Mouse (Mus musculus): ENCODE data around the gene Olfr10. TPM values are rescaled to one million over a fixed set of nuclear protein-coding genes. Genes with fewer than 3 reads are reported as not detected.

The Olfr10 gene
- total and polyA plus RNA-seq, 3 experiments = not detected

- dilution Hi-C loops (cut with MboI; ENCODE audit: extremely low pct_ligation_motif_present, extremely low pct_unique_long_range_greater_than_20kb, low sequenced_read_pairs) = no loop called here
- TF ChIP-seq JUN (IDR thresholded peaks at IDR 0.05; ENCODE audit: insufficient read depth, low read depth, low read length) = no peak
- peak; percentile 51; the same call in 1 of the 2 replicates for TF ChIP-seq TBP (conservative IDR thresholded peaks at IDR 0.05; ENCODE audit: low read depth, low read length)
- no peak for DNase-seq (ENCODE audit: extremely low read depth)
- no peak overlapping the region for H3K9ac ChIP-seq (ENCODE audit: insufficient read depth, low read depth)
- no peaks in the 10 kb centered on the region for H3K79me2 ChIP-seq (replicated peaks; ENCODE audit: control insufficient read depth, extremely low read depth, insufficient read depth, poor library complexity, severe bottlenecking)
- peaks cover 7 to 20% of the 10 kb centered on the region in 2 experiments for H3K36me3 ChIP-seq (replicated peaks in 1 of 2; ENCODE audit: control insufficient read depth in 1 of 2, insufficient read depth in 1 of 2, low read length in 1 of 2)
- H3K9me3 ChIP-seq (replicated peaks; ENCODE audit: low read length) = no peaks in the 10 kb centered on the region
- no peak overlapping the region for H3K4me2 ChIP-seq (ENCODE audit: insufficient read depth, low read depth, poor library complexity, severe bottlenecking)
- in situ Hi-C loops (cut with MboI; ENCODE audit: low pct_ligation_motif_present, low pct_unique_long_range_greater_than_20kb, low sequenced_read_pairs) = loop anchor here (25.0 kb wide), 1 partner anchor 158 kb away; the partner anchor contains the start of gene Olfr1396
- H3K4me1 ChIP-seq (ENCODE audit: control insufficient read depth in 1 of 2, insufficient read depth in 2 of 2) = peaks cover 0 to 3% of the 10 kb centered on the region in 2 experiments; a peak in 2 of 4 replicates
- no peak overlapping the region for H3K4me3 ChIP-seq (replicated peaks in 1 of 3; ENCODE audit: low read depth in 2 of 3, low read length in 2 of 3, poor library complexity in 1 of 3)
- no peaks in the 10 kb centered on the region for H3K27me3 ChIP-seq (replicated peaks)
- no peak overlapping the region for H3K27ac ChIP-seq (ENCODE audit: insufficient read depth, low read depth)
Observed at GRCm38 (mm10) chr11:49270368-49270767, 34.2 kb upstream of the Olfr10 start.

- Histone ChIP-seq H3K9ac (ENCODE audit: insufficient read depth, low read depth) (no peak overlapping the region), H3K27ac (ENCODE audit: insufficient read depth, low read depth) (no peak overlapping the region), H3K79me2 (replicated peaks; ENCODE audit: control insufficient read depth, extremely low read depth, insufficient read depth, poor library complexity, severe bottlenecking) (no peaks in the 10 kb centered on the region), H3K4me1 (ENCODE audit: control insufficient read depth in 1 of 2, insufficient read depth in 2 of 2) (peaks cover 0 to 3% of the 10 kb centered on the region in 2 experiments; a peak in 2 of 4 replicates), H3K4me2 (ENCODE audit: insufficient read depth, low read depth, poor library complexity, severe bottlenecking) (no peak overlapping the region), H3K9me3 (replicated peaks; ENCODE audit: low read length) (no peaks in the 10 kb centered on the region), H3K4me3 (replicated peaks in 1 of 3; ENCODE audit: low read depth in 2 of 3, low read length in 2 of 3, poor library complexity in 1 of 3) (no peak overlapping the region), H3K36me3 (replicated peaks in 1 of 2; ENCODE audit: control insufficient read depth in 1 of 2, insufficient read depth in 1 of 2, low read length in 1 of 2) (peaks cover 4 to 14% of the 10 kb centered on the region in 2 experiments), H3K27me3 (replicated peaks) (no peaks in the 10 kb centered on the region)
- DNase-seq (ENCODE audit: extremely low read depth) = peak; percentile 91
- in situ Hi-C loops (cut with MboI; ENCODE audit: low pct_ligation_motif_present, low pct_unique_long_range_greater_than_20kb, low sequenced_read_pairs) (loop anchor here (25.0 kb wide), 1 partner anchor 159 kb away; the partner anchor contains the start of gene Olfr1396), dilution Hi-C loops (cut with MboI; ENCODE audit: extremely low pct_ligation_motif_present, extremely low pct_unique_long_range_greater_than_20kb, low sequenced_read_pairs) (no loop called here)
- TF ChIP-seq BHLHE40 (IDR thresholded peaks at IDR 0.05; ENCODE audit: low read depth, low read length) (no peak), CTCF (conservative IDR thresholded peaks at IDR 0.05 in 1 of 2, IDR thresholded peaks at IDR 0.05 in 1 of 2; ENCODE audit: low read depth in 2 of 2, low read length in 2 of 2) (peak; percentile 72 to 95), NRF1 (IDR thresholded peaks at IDR 0.05; ENCODE audit: low read depth, low read length) (no peak), E2F4 (IDR thresholded peaks at IDR 0.05; ENCODE audit: insufficient replicate concordance, low read depth, low read length) (peak; percentile 96), SMC3 (IDR thresholded peaks at IDR 0.05; ENCODE audit: low read depth, low read length) (peak; percentile 95), ZC3H11A (IDR thresholded peaks at IDR 0.05; ENCODE audit: low read depth, low read length) (peak; percentile 92), RAD21 (IDR thresholded peaks at IDR 0.05; ENCODE audit: low read depth, low read length) (peak; percentile 86), MYC (IDR thresholded peaks at IDR 0.05; ENCODE audit: low read depth, low read length) (0 out of 2 replicates have a peak, but pooled peaks have one; percentile 26), RCOR1 (conservative IDR thresholded peaks at IDR 0.05; ENCODE audit: low read depth, low read length) (no peak), IRF4 (IDR thresholded peaks at IDR 0.05; ENCODE audit: low read depth, low read length) (peak; percentile 45; the same call in 1 of the 2 replicates), TBP (conservative IDR thresholded peaks at IDR 0.05; ENCODE audit: low read depth, low read length) (no peak), TCF12 (IDR thresholded peaks at IDR 0.05; ENCODE audit: low read depth, low read length) (no peak), SIN3A (IDR thresholded peaks at IDR 0.05; ENCODE audit: low read length) (peak; percentile 42; the same call in 1 of the 2 replicates), ZNF384 (IDR thresholded peaks at IDR 0.05; ENCODE audit: low read depth, low read length) (0 out of 2 replicates have a peak, but pooled peaks have one; percentile 6)
Observed at GRCm38 (mm10) chr11:49271334-49271733, 33.2 kb upstream of the Olfr10 start.
